25 mouse cellular contexts compared by ENCODE assay signal in genomic region chr5:118351301-118351700, GRCm38 (mm10).
"Had no signal": no experiment of that assay in that cellular context is flagged by ENCODE, and none has a peak within 500 bp of the region (broad histone marks: within the 10 kb centered on the region; RNA-seq: fewer than 3 reads in every experiment).

No protein-coding gene starts in this region.

- H3K27me3 ChIP-seq: heart, embryonic 13.5 days; heart, embryonic 15.5 days; hindbrain, embryonic 13.5 days; hindbrain, embryonic 15.5 days; kidney, embryonic 15.5 days; limb, embryonic 13.5 days; limb, embryonic 15.5 days; liver, embryonic 12.5 days had no signal

- H3K4me3 ChIP-seq: heart, adult 2 months; heart, embryonic 13.5 days; heart, embryonic 15.5 days; hindbrain, embryonic 13.5 days; hindbrain, embryonic 15.5 days; kidney, embryonic 15.5 days; limb, embryonic 13.5 days; limb, embryonic 15.5 days; liver, embryonic 12.5 days had no signal

- H3K27ac ChIP-seq: heart, adult 2 months; heart, embryonic 13.5 days; heart, embryonic 15.5 days; hindbrain, embryonic 13.5 days; hindbrain, embryonic 15.5 days; hindbrain, postnatal 0 days; kidney, embryonic 15.5 days; kidney, postnatal 0 days; limb, embryonic 13.5 days; limb, embryonic 15.5 days; liver, embryonic 12.5 days; liver, embryonic 14.5 days had no signal

- DNase-seq: gastrocnemius, postnatal 14 days; gastrocnemius, postnatal 36 days; heart, adult 11 months; heart, adult 2 months; heart, postnatal 14 days; heart, postnatal 36 days; kidney, adult 11 months; kidney, adult 2 months; kidney, adult 9 months; kidney, postnatal 14 days; kidney, postnatal 36 days; layer of hippocampus, adult 9-11 months; layer of hippocampus, postnatal 36 days; left cerebral cortex, postnatal 4 days had no signal

- H3K36me3 ChIP-seq: heart, embryonic 13.5 days; heart, embryonic 15.5 days; hindbrain, embryonic 13.5 days; hindbrain, embryonic 15.5 days; kidney, embryonic 15.5 days; limb, embryonic 13.5 days; limb, embryonic 15.5 days; liver, embryonic 12.5 days had no signal
